Mouse (Mus musculus): ENCODE data around the gene Poldip2.

Poldip2 gene

GRCm38 (mm10) chr11:78512025-78512957 lies at the start of gene Poldip2, which contains the start of gene Tmem199:
TSS of gene Poldip2 (plus strand) at chr11:78512193.
TSS of gene Tmem199 (minus strand) at chr11:78512172.
- DNase-seq (ENCODE audit: low read depth, low spot score), result peak; percentile 97

GRCm38 (mm10) chr11:78462669-78463068 lies 49.3 kb upstream of the Poldip2 start:
- no peak for DNase-seq (ENCODE audit: low read depth, low spot score)

GRCm38 (mm10) chr11:78463286-78464036 lies 48.5 kb upstream of the Poldip2 start:
- peak; percentile 64 for DNase-seq (ENCODE audit: low read depth, low spot score)

GRCm38 (mm10) chr11:78465116-78465515 lies 46.9 kb upstream of the Poldip2 start:
- peak; percentile 12 for DNase-seq (ENCODE audit: low read depth, low spot score)

GRCm38 (mm10) chr11:78465568-78466180 lies 46.3 kb upstream of the Poldip2 start, which contains the start of gene Slc46a1:
TSS of gene Slc46a1 (plus strand) at chr11:78465697.
- DNase-seq (ENCODE audit: low read depth, low spot score), result peak; percentile 93

- no peak for DNase-seq (ENCODE audit: low read depth, low spot score)
These were observed 45.6 kb upstream of the Poldip2 start for GRCm38 (mm10) chr11:78466242-78466912.

- DNase-seq (ENCODE audit: low read depth, low spot score), result no peak
These were observed 44.5 kb upstream of the Poldip2 start for GRCm38 (mm10) chr11:78467515-78467914.

GRCm38 (mm10) chr11:78467932-78468331 lies 44.1 kb upstream of the Poldip2 start:
- DNase-seq (ENCODE audit: low read depth, low spot score), result no peak

- no peak for DNase-seq (ENCODE audit: low read depth, low spot score)
These were observed 40.5 kb upstream of the Poldip2 start for GRCm38 (mm10) chr11:78471326-78472103.

- DNase-seq (ENCODE audit: low read depth, low spot score), result no peak
These were observed 36.7 kb upstream of the Poldip2 start for GRCm38 (mm10) chr11:78475289-78475688.

GRCm38 (mm10) chr11:78483639-78484038 lies 28.4 kb upstream of the Poldip2 start:
- DNase-seq (ENCODE audit: low read depth, low spot score), result peak; percentile 60

- peak; percentile 87 for DNase-seq (ENCODE audit: low read depth, low spot score)
These were observed 23.8 kb upstream of the Poldip2 start for GRCm38 (mm10) chr11:78488168-78488567.

GRCm38 (mm10) chr11:78490781-78491241 lies 21.2 kb upstream of the Poldip2 start:
- DNase-seq (ENCODE audit: low read depth, low spot score), result peak; percentile 81

- peak; percentile 75 for DNase-seq (ENCODE audit: low read depth, low spot score)
These were observed 16.1 kb upstream of the Poldip2 start for GRCm38 (mm10) chr11:78495904-78496303.

- DNase-seq (ENCODE audit: low read depth, low spot score), result peak; percentile 38
These were observed 14.9 kb upstream of the Poldip2 start for GRCm38 (mm10) chr11:78497071-78497541.

GRCm38 (mm10) chr11:78497544-78498522 lies 14.2 kb upstream of the Poldip2 start, which contains the start of gene Sarm1:
TSS of gene Sarm1 (minus strand) at chr11:78497754.
- peak; percentile 98 for DNase-seq (ENCODE audit: low read depth, low spot score)

GRCm38 (mm10) chr11:78499004-78499403 lies 13.0 kb upstream of the Poldip2 start, which contains the start of gene Vtn:
TSS of gene Vtn (plus strand) at chr11:78499091.
- DNase-seq (ENCODE audit: low read depth, low spot score), result no peak

- no peak for DNase-seq (ENCODE audit: low read depth, low spot score)
These were observed 12.4 kb upstream of the Poldip2 start for GRCm38 (mm10) chr11:78499543-78499942.

Measured in ZHBTc4 (cell line).